Mouse (Mus musculus): Measurements from ENCODE around the gene Fam155a.
"Not testable (repeated sequence)": the region's sequence is repeated elsewhere in the genome, so short reads cannot be mapped to it uniquely, and the experiment has no call there.

DNA sequence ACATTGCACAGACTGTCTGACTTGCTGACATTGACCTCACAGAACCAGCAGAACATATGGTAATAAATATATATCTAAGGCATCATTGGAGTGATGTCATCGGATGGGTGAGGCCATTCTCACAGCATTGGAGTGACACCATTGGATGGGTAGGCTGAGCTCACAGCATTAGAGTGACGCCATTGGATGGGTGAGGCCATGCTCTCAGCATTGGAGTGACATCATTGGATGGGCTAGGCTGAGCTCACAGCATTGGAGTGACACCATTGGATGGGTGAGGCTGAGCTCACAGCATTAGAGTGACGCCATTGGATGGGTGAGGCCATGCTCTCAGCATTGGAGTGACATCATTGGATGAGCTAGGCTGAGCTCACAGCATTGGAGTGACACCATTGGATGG is 110.9 kb downstream of the Fam155a start:
- not testable (repeated sequence) for TF ChIP-seq USF1 (IDR thresholded peaks at IDR 0.05; ENCODE audit: low read depth); POLR2A (IDR thresholded peaks at IDR 0.05; ENCODE audit: insufficient read length, low read depth); MAX (IDR thresholded peaks at IDR 0.05; ENCODE audit: low read depth); REST (IDR thresholded peaks at IDR 0.05; ENCODE audit: insufficient read depth, insufficient read length); TCF12 (IDR thresholded peaks at IDR 0.05; ENCODE audit: insufficient read depth, poor library complexity, severe bottlenecking)

Data from myocyte (in vitro differentiated cells).